Mouse (Mus musculus) gastrocnemius, postnatal 14 days (tissue): ENCODE results near the gene Gm10037. TPM values are rescaled to one million over a fixed set of nuclear protein-coding genes. Genes with fewer than 3 reads are reported as not detected.
"Not testable (repeated sequence)": the region's sequence is repeated elsewhere in the genome, so short reads cannot be mapped to it uniquely, and the experiment has no call there.

ENCODE experiments used
- DNase-seq: peaks from one replicate; pipeline ENCODE4 v3.0.0; 2021; ENCODE audit warnings: mixed read lengths
- intact Hi-C: fragments of 180-260 bp; cut with DNase I; formaldehyde crosslinking; loops from one replicate; pipeline ENCODE4 v1.15.1; 2025; ENCODE audit warnings: low total_unique reads
- long read RNA-seq, 2 experiments: library from polyadenylated mRNA; stranded (forward); transcript quantifications; one replicate each; pipeline ENCODE4 v2.0.0; 2021
- total RNA-seq, 2 experiments: library from RNA; stranded (reverse); gene quantifications; 2 replicates each; pipeline ENCODE4 v1.2.3; 2021

The Gm10037 gene
- under 1 TPM in 1 of 2 experiments, not detected in 1; 0.43 TPM for total RNA-seq
- long read RNA-seq, experiment 1 = 0 reads
- long read RNA-seq, experiment 2 = 0 reads

DNA sequence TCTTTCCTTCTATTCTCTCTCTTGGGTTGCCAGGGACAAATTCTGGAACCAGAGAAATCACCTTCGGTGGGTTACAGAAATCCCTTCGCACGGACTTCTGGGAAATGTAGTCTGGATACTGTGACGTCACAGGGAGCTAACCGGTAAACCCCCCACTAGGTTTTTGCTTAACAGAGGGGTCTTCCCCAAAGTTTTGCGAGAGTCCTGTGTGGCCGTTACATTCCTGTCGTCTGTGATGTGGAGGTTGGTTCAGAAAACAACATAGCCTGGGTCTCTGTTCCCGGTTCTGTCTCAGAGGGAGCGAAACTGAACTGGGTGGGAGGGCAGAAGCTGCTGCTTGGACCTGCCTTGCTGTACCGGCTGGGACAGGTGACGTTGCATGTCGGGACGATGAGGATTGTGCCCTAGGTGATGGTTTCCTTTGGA is at the start of gene Gm10037:
Gene Gm10037, plus strand, starts transcription at position 196 of the 426 bp plus-strand sequence.
- intact Hi-C loops = no loop called here
- DNase-seq = peak; percentile 16

DNA sequence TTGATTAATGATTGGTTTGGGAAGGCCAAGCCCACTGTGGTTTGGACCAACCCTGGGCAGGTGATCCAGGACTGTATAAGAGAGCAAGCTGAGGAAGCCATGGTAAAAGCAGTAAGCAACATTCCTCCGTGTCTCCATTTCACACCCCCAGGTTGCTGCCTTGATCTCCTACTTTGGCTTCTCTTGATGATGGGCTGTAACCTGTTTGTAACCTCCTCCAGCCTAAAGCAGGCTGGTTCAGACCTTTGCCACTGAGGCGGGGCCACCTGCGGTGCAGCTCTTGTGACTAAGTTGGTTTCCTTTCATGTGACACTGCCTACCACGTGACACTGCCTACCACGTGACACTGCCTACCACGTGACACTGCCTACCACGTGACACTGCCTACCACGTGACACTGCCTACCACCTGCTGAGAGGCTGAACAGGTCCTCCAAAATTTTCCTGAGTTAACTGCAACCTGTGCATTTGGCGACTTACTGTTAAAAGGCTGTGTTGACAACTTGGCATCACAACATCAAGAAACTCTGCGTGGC is 38.9 kb upstream of the Gm10037 start:
- intact Hi-C loops = no loop called here
- DNase-seq = no peak

DNA sequence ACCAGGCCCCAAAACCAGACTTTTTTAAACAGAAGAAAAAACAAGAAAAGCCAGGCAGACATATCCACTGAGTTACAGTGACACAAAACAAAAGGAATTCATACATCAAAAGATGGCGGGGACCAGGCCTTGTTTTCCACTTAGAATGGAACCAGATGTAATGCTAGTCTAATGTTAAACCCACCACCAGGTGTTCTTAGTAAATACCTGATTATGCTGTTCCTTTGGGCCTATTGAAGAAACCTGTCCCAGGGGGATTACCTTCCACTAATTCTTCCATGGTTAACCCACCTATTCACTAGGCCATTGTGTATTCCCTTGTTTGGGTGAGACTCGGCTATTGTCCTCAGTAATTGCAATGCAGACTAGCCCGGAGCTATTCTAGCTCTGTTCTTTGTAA is 32.3 kb upstream of the Gm10037 start:
- intact Hi-C loops = no loop called here
- DNase-seq = no peak

DNA sequence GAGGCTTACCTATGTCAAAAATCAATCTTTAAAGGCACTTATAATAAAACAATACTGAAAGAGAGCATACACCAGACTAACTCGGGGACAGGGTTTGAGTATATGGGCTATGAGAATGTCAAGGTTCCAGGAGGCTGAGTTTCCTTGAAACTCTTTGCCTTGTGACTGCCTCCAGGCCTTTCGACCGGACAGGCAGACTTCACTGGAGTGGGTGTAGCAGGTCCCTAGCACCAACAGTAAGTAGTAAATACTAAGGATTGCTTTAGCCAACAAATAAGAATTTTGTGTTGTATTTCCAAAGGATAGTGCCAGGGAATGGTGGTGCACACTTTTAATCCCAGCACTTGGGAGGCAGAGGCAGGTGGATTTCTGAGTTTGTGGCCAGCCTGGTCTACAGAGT is 31.8 kb upstream of the Gm10037 start:
- DNase-seq, intact Hi-C loops: not testable (repeated sequence)

DNA sequence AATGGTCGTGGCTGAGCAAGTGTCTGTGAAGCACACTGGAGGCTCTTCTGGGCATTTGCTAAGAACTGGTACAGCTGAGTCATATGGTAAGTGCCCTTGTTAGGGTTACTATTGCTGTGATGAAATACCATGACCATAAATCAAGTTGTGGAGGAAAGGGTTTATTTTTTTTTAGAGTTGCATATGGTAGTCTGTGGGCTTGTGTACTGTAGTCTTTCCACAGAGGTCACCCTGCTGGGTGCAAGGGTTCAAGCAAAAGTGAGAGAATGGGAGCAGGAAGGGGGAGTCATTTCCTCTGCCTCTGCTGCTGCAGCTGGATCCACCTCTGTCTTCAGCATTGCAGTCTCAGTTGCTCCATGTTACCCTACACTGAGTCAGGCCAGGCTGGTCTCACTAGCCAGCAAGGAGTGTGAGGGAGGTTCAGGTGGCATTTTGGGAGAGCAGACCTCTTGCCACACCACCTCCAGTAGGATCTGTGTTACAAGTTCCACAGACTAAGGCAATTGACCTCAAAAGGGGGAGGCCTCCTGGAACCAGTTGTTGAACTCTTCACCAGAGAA is 19.2 kb upstream of the Gm10037 start:
- no peak for DNase-seq
- intact Hi-C loops = no loop called here

DNA sequence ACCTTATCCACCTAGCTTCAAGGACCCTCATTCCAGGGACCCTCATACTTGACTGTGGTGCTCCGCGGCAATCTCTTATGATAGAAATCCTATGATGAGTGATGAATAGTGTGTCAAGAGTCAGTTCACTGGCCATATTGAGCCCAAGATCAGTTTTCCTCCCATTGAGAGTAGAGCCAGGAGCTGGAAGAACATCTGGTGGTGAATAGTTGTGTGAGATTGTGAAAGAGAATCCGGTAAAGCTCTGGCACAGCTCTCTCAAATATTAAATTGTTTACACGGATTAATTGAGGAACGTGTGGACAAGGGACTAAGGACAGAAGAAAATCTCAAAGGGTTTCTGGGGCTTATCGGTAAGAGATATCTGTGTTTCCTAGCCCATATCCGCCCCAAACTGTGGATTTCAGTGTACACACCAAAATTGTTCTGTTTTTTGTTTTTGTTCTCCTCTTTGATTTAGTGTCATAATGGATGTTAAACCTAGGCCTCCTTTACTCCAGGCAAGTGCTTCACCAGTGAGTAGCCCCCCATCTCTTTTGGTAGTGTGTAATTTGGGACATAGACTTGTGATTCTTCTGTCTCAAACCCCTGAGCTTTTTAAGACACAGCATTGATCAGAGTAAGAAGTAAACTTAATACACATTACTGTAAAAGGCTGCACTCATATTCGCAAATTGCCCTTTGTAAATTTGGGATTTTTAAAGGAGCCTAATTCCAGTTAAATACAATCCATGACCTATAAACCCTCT is 17.8 kb upstream of the Gm10037 start:
- DNase-seq = no peak
- intact Hi-C loops = no loop called here

DNA sequence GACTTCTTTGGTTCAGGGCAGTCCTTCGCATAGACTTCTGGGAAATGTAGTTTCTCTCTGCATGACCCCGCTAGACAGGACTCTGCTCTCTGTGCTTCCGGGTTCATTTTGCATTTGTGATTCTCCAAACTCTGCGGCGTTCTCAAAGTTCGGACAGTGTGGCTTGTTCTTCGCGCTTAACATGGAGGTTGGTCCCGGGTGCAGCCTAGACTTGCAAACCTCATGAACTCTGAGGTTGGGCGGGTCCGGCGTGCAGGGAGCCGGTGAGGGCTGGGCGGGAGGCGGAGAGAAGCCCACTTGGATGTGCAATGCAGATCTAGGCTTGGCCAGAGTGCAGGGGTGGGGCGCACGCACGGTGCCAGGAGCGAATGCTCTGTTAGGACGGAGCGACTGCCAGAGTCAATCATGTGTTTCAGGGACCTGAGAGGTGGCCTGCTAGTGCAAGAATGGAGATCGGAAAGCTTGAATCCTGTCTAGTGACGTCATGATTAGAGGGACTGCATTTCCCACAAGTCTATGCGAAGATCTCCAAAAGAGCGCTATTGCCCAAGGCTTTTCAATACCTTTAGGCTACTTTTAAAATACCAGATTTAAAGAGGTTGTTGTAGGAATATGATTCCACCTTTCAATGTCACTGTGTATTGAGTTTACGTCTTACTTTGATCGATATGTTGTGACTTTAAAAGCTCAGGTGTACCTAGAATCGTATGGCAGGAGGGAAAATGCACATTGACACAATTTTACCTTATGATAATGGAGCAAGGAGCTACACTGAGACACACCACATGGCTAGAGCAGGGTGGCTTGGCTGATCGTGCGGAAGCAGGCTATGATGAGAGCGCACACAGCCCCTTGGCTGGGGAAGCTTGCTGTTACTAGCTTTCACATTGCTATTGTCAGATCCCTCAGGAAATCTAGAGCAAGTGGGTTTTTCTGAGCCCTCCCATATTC is 16.9 kb upstream of the Gm10037 start, which contains the start of gene Zfp273:
Gene Zfp273, plus strand, starts transcription at position 31 of the 951 bp plus-strand sequence.
- intact Hi-C loops = no loop called here
- DNase-seq = peak; percentile 56

DNA sequence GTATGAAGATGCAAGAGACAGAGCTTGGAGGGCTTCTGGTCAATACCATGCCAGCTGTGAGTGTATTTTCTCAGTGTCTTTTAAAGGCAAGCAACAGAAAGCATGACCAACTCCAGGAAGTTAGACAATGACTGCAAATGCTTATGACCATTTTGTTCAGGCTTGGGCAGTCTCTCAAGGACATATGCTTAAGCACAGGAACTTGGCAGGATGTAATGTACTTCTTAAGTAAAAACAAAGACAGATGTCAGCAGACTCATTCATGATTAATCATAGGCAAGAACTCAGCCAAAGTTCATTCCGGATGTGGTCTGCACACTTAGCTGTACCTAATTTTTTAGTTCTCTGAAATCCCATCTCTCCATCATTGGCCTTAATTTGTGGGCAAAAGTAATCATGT is 12.3 kb upstream of the Gm10037 start:
- DNase-seq = no peak
- intact Hi-C loops = no loop called here

DNA sequence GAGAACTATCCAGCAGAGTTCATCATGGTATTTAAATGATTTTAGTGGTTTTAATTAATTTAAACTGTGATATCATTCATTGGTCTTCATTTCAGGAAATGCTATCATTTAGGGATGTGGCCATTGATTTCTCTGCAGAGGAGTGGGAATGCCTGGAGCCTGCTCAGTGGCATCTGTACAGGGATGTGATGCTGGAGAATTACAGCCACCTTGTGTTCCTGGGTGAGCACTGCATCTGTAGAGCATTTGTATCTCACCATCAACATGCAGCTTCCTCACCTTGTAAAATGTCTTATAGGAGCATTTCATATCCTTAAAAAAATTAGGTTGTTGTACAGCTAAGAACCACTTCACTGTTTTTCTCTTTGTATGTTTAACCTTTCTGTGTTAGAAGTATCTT is 2.2 kb downstream of the Gm10037 start:
- DNase-seq, intact Hi-C loops: not testable (repeated sequence)

DNA sequence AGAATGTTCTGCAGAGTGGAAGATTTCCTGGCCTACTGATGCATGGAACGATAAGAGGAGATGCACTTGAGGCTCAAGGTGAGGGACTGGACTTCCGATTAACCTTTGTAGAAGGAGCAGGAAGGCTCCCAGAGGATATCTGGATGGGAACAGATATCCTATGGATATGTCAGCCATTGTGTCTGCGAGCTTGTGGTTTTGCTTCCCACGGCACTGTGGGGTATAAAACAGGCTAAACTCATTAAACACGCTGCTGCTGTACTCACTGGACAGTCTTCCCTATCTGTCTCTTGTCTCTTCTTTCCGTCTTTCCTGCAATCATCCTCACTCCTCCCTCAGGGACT is 12.8 kb downstream of the Gm10037 start:
- no peak for DNase-seq

DNA sequence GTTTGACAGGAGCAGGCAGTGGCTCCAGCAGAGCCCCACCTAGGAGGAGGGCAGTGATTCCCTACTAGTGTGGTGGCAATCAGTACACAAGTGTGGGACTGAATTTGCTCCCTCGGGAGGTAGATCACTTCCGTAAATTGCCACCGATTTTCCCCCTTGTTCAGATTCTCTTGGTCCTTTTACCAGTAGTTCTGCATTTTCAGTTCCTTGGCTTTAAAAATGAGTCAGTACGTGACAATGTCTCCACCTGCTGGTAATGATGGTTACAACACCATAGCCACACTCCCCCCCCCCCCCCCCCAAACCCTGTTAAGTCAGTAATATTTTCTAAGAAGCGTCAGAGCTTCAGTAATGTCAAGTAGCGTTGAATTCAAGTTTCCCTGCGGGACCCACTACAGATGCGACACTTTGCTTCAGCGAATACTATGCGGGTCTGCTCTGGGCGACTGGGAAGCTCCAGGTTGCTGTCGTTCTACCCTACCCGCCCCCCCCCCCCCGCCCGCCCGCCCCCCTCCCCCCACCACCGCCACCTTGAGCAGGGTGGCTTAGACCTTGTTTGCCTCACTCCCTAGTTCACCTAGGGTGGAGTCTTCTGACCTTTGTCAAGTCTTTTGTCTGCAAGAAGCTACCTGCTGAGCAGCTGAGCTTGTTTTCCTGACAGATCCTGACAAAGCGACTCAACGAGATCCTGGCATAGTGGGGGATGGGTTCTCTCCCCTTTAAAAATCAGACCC is 13.4 kb downstream of the Gm10037 start:
- DNase-seq = peak; percentile 13
- intact Hi-C loops = no loop called here

More for the DNA sequence above, 12.8 kb downstream of the Gm10037 start:
- intact Hi-C loops = no loop called here

DNA sequence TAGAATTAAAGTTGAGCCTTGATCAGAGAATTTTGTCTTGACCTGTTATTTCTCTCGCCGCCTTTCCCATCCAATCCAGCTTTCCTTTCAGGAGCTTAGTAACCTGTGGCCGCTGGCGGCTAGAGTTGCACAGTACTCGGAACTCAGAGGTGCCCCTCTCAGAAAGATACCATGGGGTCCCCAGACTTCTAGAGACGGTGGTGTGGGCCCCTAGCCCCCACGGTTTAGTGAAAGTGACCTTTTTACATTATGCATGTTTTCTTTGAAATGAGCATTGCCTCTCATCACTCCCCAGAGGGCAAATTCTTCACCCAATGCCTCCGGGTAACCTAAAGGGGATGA is 13.9 kb downstream of the Gm10037 start:
- intact Hi-C loops = no loop called here
- no peak for DNase-seq

DNA sequence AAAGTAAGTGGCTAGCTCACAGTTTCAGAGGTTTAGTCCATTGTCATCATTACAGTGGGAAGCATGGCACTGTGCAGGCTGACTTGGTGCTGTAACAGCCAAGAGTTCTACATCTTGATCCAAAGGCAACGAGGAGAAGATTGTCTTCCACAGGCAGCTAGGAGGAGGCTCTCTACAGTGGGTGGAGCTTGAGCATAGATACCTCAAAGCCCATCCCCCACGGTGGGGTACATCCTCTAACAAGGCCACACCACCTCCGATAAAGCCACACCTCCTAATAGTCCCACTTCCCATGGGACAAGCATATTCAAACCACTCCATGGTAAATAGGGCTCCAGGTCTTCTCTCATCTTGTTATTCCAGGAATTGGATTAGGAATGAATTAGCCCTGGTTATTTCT is 19.5 kb downstream of the Gm10037 start:
- intact Hi-C loops = no loop called here

DNA sequence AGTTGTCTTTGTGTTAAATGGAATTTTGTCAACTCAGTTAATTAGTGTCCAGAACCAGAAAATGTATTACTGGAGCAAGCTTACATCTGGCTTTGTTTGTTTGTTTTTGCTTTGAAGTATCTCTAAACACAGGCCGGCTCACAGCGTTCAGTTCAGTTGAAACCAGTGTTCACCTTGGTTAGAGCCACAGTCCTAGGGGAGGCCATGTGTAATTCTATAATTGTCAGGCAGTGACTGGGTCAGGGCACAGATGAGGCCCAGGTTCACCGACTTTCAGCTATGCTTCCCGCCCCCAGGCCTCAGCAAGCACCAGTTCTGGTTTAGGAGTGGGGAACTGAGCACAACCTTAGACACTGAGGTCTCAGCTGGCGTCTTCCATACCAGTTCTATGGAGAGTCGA is 22.2 kb downstream of the Gm10037 start:
- no peak for DNase-seq
- intact Hi-C loops = no loop called here

More for the DNA sequence above, 19.5 kb downstream of the Gm10037 start:
- DNase-seq = no peak

DNA sequence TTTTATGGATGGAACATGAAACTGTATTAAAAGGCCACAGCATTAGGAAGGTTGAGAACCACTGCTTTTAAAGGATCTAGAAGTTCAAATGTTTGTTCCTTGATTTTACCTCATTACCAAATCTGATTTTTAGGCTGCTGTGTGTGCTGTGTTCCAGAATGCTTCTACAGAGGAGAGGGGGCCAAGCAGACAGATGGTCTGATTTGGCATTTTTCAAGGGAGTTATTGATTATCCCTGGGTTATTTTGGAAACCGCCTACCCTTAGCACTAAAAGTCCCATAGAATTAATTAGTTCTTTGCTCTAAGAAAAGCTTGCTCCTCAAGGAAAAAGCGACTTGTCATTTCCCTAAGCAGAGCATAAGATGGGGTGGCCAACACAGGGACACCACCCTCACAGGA is 23.1 kb downstream of the Gm10037 start:
- no peak for DNase-seq
- intact Hi-C loops = no loop called here

DNA sequence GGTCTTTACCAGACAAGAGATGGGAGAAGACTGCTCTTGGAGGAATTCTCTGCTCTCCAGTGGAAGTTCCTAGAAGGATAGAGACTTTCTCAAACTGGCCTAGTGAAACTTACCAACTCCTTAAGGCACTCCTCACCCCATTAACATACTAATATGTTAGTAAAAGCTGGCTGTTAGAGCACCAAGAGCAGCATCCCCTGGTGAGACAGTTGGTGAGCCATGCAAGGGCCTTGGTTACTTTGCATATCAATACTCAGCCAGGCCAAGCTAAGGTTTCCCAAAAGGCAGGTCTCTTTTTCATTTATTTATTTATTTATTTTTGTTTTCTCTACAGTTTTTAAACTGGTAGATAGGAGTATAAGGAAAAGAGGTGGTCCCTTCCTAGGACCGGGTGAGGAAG is 26.4 kb downstream of the Gm10037 start:
- intact Hi-C loops = no loop called here
- DNase-seq = no peak

DNA sequence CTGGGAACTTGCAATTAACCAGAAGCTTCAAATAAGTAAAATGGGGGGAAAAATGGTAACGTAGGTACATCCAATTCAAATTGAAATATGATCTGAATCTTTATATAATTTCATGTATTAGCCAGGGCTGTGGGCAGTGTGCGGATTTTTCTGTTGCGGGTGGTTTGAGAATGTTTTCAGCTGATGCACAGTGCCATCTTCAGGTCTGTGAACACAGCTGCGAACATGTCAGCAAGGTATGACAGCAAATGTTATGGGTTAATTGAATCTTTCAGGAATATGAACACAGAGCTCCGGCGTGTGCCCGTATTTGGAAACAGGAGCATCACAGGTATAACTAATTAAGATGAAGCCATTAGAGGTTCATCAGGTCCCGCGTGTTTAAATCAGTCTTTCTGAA is 31.6 kb downstream of the Gm10037 start:
- DNase-seq = no peak
- intact Hi-C loops = no loop called here

DNA sequence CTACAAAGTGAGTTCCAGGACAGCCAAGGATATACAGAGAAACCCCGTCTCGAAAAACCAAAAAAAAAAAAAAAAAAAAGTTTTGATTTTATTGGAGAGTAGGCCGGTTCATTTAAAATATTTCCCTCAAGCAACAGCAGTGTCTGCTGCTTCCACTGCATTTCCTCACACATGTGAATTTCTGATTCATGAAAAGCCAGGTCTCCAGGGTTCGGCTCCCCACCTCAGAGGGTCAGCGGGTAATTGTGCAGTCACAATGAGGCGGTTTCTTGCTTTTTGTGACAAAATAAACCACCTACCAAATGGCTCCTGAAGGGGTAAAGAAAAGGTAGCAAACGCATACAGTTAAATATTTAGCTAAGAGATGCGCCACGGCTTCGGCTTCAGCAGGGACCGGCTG is 32.1 kb downstream of the Gm10037 start, which contains the start of gene BC048507:
Gene BC048507, plus strand, starts transcription at position 301 of the 400 bp plus-strand sequence.
- intact Hi-C loops = no loop called here

DNA sequence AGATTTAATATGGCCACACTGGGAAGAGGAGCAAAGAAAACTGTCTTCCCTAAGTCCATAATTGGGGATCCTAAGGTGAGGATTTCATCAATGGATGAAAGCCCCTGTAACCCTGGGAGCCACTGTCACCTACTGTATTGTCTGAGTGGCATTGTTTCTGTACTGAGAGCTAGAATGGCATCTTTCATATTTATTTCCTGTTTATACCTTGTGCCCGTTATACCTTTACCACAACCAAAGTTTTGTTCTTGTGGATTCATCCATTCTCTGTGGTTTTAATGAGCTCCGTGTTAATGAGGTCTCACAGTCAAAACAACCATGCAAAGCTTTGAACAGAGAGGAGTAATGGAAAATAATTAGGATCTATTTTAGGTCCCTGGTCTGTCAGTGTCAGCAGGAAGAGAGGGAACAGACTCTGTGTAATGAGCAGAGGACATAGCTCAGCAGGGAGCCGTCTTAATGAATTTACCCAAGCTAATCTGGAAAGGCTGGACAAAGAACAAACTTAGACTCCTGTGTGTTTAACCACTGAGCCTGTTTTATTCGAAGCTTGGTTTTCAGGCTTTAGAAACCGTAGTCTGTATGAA is 34.0 kb downstream of the Gm10037 start:
- intact Hi-C loops = no loop called here
- DNase-seq = no peak

More for the DNA sequence above, 32.1 kb downstream of the Gm10037 start, which contains the start of gene BC048507:
- DNase-seq = no peak
